Mouse (Mus musculus): Measurements from ENCODE around the gene Podn. TPM values are rescaled to one million over a fixed set of nuclear protein-coding genes. Genes with fewer than 3 reads are reported as not detected.

Gene Podn
- polyA plus RNA-seq, 1 experiment from 2014 or later, result 0.79 TPM

- Histone ChIP-seq H3K9me3 (no peaks in the 10 kb centered on the region), H3K4me2 (replicated peaks) (no peak overlapping the region), H3K27me3 (no peaks in the 10 kb centered on the region), H3K4me3 (no peak overlapping the region), H3K9ac (no peak overlapping the region), H3K27ac (no peak overlapping the region), H3K4me1 (peaks cover 7% of the 10 kb centered on the region; the same call in 1 of the 2 replicates), H3K36me3 (no peaks in the 10 kb centered on the region)
- no peak for ATAC-seq (ENCODE audit: insufficient number of reproducible peaks, insufficient read depth, low FRiP score, low TSS enrichment)
- WGBS, result 86% methylated on average over 3 of the region's 3 CpGs
Observed at GRCm38 (mm10) chr4:108077224-108077955, 18.9 kb downstream of the Podn start.

- Histone ChIP-seq H3K27me3 (no peaks in the 10 kb centered on the region), H3K4me1 (peaks cover 8% of the 10 kb centered on the region), H3K27ac (no peak overlapping the region), H3K4me2 (replicated peaks) (no peak overlapping the region), H3K9ac (no peak overlapping the region), H3K4me3 (no peak overlapping the region), H3K9me3 (no peaks in the 10 kb centered on the region), H3K36me3 (no peaks in the 10 kb centered on the region)
- no peak for ATAC-seq (ENCODE audit: insufficient number of reproducible peaks, insufficient read depth, low FRiP score, low TSS enrichment)
- WGBS, result 89% methylated on average over 3 of the region's 3 CpGs
Observed at GRCm38 (mm10) chr4:108074204-108074823, 21.9 kb downstream of the Podn start.

- no peak overlapping the region for H3K9ac ChIP-seq
- peaks cover 8% of the 10 kb centered on the region for H3K4me1 ChIP-seq
- H3K36me3 ChIP-seq, result peaks cover 5% of the 10 kb centered on the region; the same call in 1 of the 2 replicates
- ATAC-seq (ENCODE audit: insufficient number of reproducible peaks, insufficient read depth, low FRiP score, low TSS enrichment), result no peak
- no peak overlapping the region for H3K4me3 ChIP-seq
- no peak overlapping the region for H3K4me2 ChIP-seq (replicated peaks)
- no peaks in the 10 kb centered on the region for H3K9me3 ChIP-seq
- no peak overlapping the region for H3K27ac ChIP-seq
- no peaks in the 10 kb centered on the region for H3K27me3 ChIP-seq
- 90% methylated on average over 3 of the region's 3 CpGs for WGBS
Observed at GRCm38 (mm10) chr4:108072086-108072485, 24.2 kb downstream of the Podn start.

- WGBS, result 2% methylated on average over 26 of the region's 26 CpGs
- Histone ChIP-seq H3K4me1 (peaks cover 8% of the 10 kb centered on the region), H3K36me3 (peaks cover 6% of the 10 kb centered on the region; the same call in 1 of the 2 replicates), H3K9ac (peak overlapping the region; percentile 67; the same call in 1 of the 2 replicates), H3K27me3 (no peaks in the 10 kb centered on the region), H3K4me3 (peak overlapping the region; percentile 57), H3K27ac (no peak overlapping the region), H3K9me3 (no peaks in the 10 kb centered on the region), H3K4me2 (replicated peaks) (peak overlapping the region; percentile 86)
- peak; percentile 94 for ATAC-seq (ENCODE audit: insufficient number of reproducible peaks, insufficient read depth, low FRiP score, low TSS enrichment)
Observed at GRCm38 (mm10) chr4:108071235-108071901, 24.9 kb downstream of the Podn start.

GRCm38 (mm10) chr4:108070723-108071122 lies 25.5 kb downstream of the Podn start:
- H3K4me3 ChIP-seq, result peak overlapping the region; percentile 57
- H3K36me3 ChIP-seq, result peaks cover 12% of the 10 kb centered on the region; the same call in 1 of the 2 replicates
- WGBS, result 9% methylated on average over 8 of the region's 8 CpGs
- H3K9ac ChIP-seq, result peak overlapping the region; percentile 67
- no peaks in the 10 kb centered on the region for H3K27me3 ChIP-seq
- H3K9me3 ChIP-seq, result no peaks in the 10 kb centered on the region
- H3K27ac ChIP-seq, result peak overlapping the region; percentile 50; the same call in 1 of the 2 replicates
- ATAC-seq (ENCODE audit: insufficient number of reproducible peaks, insufficient read depth, low FRiP score, low TSS enrichment), result no peak
- peaks cover 8% of the 10 kb centered on the region for H3K4me1 ChIP-seq
- peak overlapping the region; percentile 86 for H3K4me2 ChIP-seq (replicated peaks)

- Histone ChIP-seq H3K9me3 (no peaks in the 10 kb centered on the region), H3K4me2 (replicated peaks) (peak overlapping the region; percentile 86), H3K4me1 (peaks cover 8% of the 10 kb centered on the region), H3K27me3 (no peaks in the 10 kb centered on the region), H3K27ac (0 out of 2 replicates have a peak overlapping the region, but pooled peaks have one; percentile 50), H3K4me3 (peak overlapping the region; percentile 57), H3K9ac (peak overlapping the region; percentile 67), H3K36me3 (peaks cover 16% of the 10 kb centered on the region; the same call in 1 of the 2 replicates)
- WGBS, result 62% methylated on average over 4 of the region's 4 CpGs
- ATAC-seq (ENCODE audit: insufficient number of reproducible peaks, insufficient read depth, low FRiP score, low TSS enrichment), result no peak
Observed at GRCm38 (mm10) chr4:108070286-108070685, 26.0 kb downstream of the Podn start.

GRCm38 (mm10) chr4:108068081-108068480 lies 28.2 kb downstream of the Podn start:
- ATAC-seq (ENCODE audit: insufficient number of reproducible peaks, insufficient read depth, low FRiP score, low TSS enrichment), result no peak

GRCm38 (mm10) chr4:108067261-108067660 lies 29.0 kb downstream of the Podn start:
- Histone ChIP-seq H3K4me2 (replicated peaks) (no peak overlapping the region), H3K4me1 (peaks cover 8% of the 10 kb centered on the region), H3K27me3 (no peaks in the 10 kb centered on the region), H3K4me3 (no peak overlapping the region), H3K36me3 (peaks cover 32% of the 10 kb centered on the region), H3K9ac (no peak overlapping the region), H3K9me3 (no peaks in the 10 kb centered on the region), H3K27ac (no peak overlapping the region)
- WGBS, result 90% methylated on average over 7 of the region's 7 CpGs
- ATAC-seq (ENCODE audit: insufficient number of reproducible peaks, insufficient read depth, low FRiP score, low TSS enrichment), result no peak

More at GRCm38 (mm10) chr4:108068081-108068480, 28.2 kb downstream of the Podn start:
- H3K27me3 ChIP-seq, result no peaks in the 10 kb centered on the region
- H3K36me3 ChIP-seq, result peaks cover 28% of the 10 kb centered on the region; the same call in 1 of the 2 replicates
- WGBS, result 85% methylated on average over 2 of the region's 2 CpGs
- no peak overlapping the region for H3K27ac ChIP-seq
- H3K4me2 ChIP-seq (replicated peaks), result no peak overlapping the region
- no peak overlapping the region for H3K4me3 ChIP-seq
- H3K4me1 ChIP-seq, result peaks cover 8% of the 10 kb centered on the region
- H3K9ac ChIP-seq, result no peak overlapping the region
- no peaks in the 10 kb centered on the region for H3K9me3 ChIP-seq

GRCm38 (mm10) chr4:108066569-108066968 lies 29.7 kb downstream of the Podn start:
- Histone ChIP-seq H3K9me3 (no peaks in the 10 kb centered on the region), H3K9ac (no peak overlapping the region), H3K4me2 (replicated peaks) (no peak overlapping the region), H3K27me3 (no peaks in the 10 kb centered on the region), H3K27ac (no peak overlapping the region), H3K4me1 (peaks cover 8% of the 10 kb centered on the region), H3K36me3 (peaks cover 34% of the 10 kb centered on the region), H3K4me3 (no peak overlapping the region)
- 90% methylated on average over 4 of the region's 4 CpGs for WGBS
- no peak for ATAC-seq (ENCODE audit: insufficient number of reproducible peaks, insufficient read depth, low FRiP score, low TSS enrichment)

- H3K27me3 ChIP-seq, result no peaks in the 10 kb centered on the region
- H3K36me3 ChIP-seq, result peaks cover 40% of the 10 kb centered on the region
- H3K4me3 ChIP-seq, result no peak overlapping the region
- H3K9ac ChIP-seq, result no peak overlapping the region
- H3K4me1 ChIP-seq, result peaks cover 5% of the 10 kb centered on the region
- no peak overlapping the region for H3K4me2 ChIP-seq (replicated peaks)
- WGBS, result 86% methylated on average over 2 of the region's 2 CpGs
- H3K9me3 ChIP-seq, result no peaks in the 10 kb centered on the region
- no peak for ATAC-seq (ENCODE audit: insufficient number of reproducible peaks, insufficient read depth, low FRiP score, low TSS enrichment)
- H3K27ac ChIP-seq, result no peak overlapping the region
Observed at GRCm38 (mm10) chr4:108065176-108065844, 30.9 kb downstream of the Podn start.

GRCm38 (mm10) chr4:108063616-108064015 lies 32.6 kb downstream of the Podn start:
- Histone ChIP-seq H3K4me2 (replicated peaks) (no peak overlapping the region), H3K4me1 (no peaks in the 10 kb centered on the region), H3K27ac (no peak overlapping the region), H3K27me3 (no peaks in the 10 kb centered on the region), H3K4me3 (no peak overlapping the region), H3K9me3 (no peaks in the 10 kb centered on the region), H3K9ac (no peak overlapping the region), H3K36me3 (peaks cover 46% of the 10 kb centered on the region)
- no peak for ATAC-seq (ENCODE audit: insufficient number of reproducible peaks, insufficient read depth, low FRiP score, low TSS enrichment)
- 86% methylated on average over 6 of the region's 6 CpGs for WGBS

Measured in embryonic facial prominence, embryonic 12.5 days (tissue).